ENCODE assay signal across 25 mouse cellular contexts in the genomic region with DNA sequence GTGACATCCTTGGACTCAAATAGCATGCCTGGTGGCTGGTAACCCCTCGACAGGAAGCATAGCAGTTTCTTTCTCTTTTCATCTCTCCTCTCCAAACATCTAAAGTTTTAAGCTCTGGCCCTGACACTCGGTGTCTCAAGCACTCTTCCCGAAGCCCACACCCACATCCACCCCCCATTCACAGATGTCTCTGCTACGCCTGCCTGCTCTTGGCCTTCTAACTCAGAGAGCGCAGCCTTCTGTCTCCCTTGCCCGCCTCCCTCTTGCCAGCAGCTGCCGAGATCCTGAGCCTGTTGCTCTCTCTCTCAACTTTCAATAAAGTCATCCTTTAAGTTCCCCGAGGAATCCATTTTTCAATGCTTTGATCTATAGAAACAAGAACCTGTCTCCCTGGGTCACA.
DNase-seq lines count a peak whose midpoint lies in the region; ATAC-seq and TF ChIP-seq lines count a peak whose summit lies in the region.
"Had no signal": no experiment of that assay in that cellular context is flagged by ENCODE, and none has a peak within 500 bp of the region (broad histone marks: within the 10 kb centered on the region; RNA-seq: fewer than 3 reads in every experiment).

No protein-coding gene starts in this region.

- DNase-seq in frontal cortex, postnatal 36 days (ENCODE audit: low spot score in 2 of 2) = no peak
- no peak for DNase-seq in stomach, postnatal 0 days (ENCODE audit: low spot score)
- no peak for DNase-seq in midbrain, embryonic 14.5 days
- no peak for DNase-seq in right cerebral cortex, postnatal 25 days
- DNase-seq: cerebellum, adult 11-12 months; cerebellum, postnatal 25 days; heart, postnatal 36 days; kidney, adult 11 months; kidney, postnatal 36 days; liver, embryonic 13.5 days; lung, adult 2 months; lung, postnatal 14 days; spleen, adult 18-20 months; thymus, adult 2 months; thymus, postnatal 4 days had no signal

- 0 out of 2 replicates have a peak, but pooled peaks cover 19% of the 10 kb centered on the region for H3K27me3 ChIP-seq in hindbrain, embryonic 13.5 days
- H3K27me3 ChIP-seq in hindbrain, embryonic 16.5 days (replicated peaks; ENCODE audit: control insufficient read depth, insufficient read depth, low read length) = 0 out of 2 replicates have a peak, but pooled peaks cover 2% of the 10 kb centered on the region
- H3K27me3 ChIP-seq in stomach, embryonic 14.5 days (ENCODE audit: control insufficient read depth, insufficient read depth, low read length) = no peaks in the 10 kb centered on the region
- H3K27me3 ChIP-seq in stomach, postnatal 0 days (ENCODE audit: control insufficient read depth, insufficient read depth, low read length) = no peaks in the 10 kb centered on the region
- H3K27me3 ChIP-seq in midbrain, embryonic 14.5 days (ENCODE audit: control insufficient read depth, insufficient read depth, low read length) = peaks cover 5% of the 10 kb centered on the region; the same call in 1 of the 2 replicates
- H3K27me3 ChIP-seq: heart, embryonic 12.5 days; limb, embryonic 13.5 days; liver, embryonic 13.5 days had no signal

- WGBS in hindbrain, embryonic 13.5 days = 51% methylated on average over 8 of the region's 8 CpGs
- 56% methylated on average over 8 of the region's 8 CpGs for WGBS in hindbrain, embryonic 16.5 days
- WGBS in stomach, embryonic 14.5 days = 53% methylated on average over 8 of the region's 8 CpGs
- WGBS in stomach, postnatal 0 days = 55% methylated on average over 8 of the region's 8 CpGs
- 42% methylated on average over 8 of the region's 8 CpGs for WGBS in midbrain, embryonic 14.5 days

- H3K36me3 ChIP-seq in hindbrain, embryonic 13.5 days = no peaks in the 10 kb centered on the region
- H3K36me3 ChIP-seq in hindbrain, embryonic 16.5 days (ENCODE audit: control insufficient read depth, insufficient read depth, low read length) = no peaks in the 10 kb centered on the region
- no peaks in the 10 kb centered on the region for H3K36me3 ChIP-seq in stomach, embryonic 14.5 days (ENCODE audit: control insufficient read depth, insufficient read depth, low read length)
- no peaks in the 10 kb centered on the region for H3K36me3 ChIP-seq in stomach, postnatal 0 days (ENCODE audit: control insufficient read depth, insufficient read depth, low read length)
- H3K36me3 ChIP-seq in midbrain, embryonic 14.5 days (ENCODE audit: control insufficient read depth, insufficient read depth, low read length) = no peaks in the 10 kb centered on the region
- H3K36me3 ChIP-seq: heart, embryonic 12.5 days; kidney, embryonic 15.5 days; limb, embryonic 13.5 days; liver, embryonic 13.5 days had no signal

- no peak overlapping the region for H3K9ac ChIP-seq in hindbrain, embryonic 13.5 days
- no peak overlapping the region for H3K9ac ChIP-seq in hindbrain, embryonic 16.5 days (ENCODE audit: low read depth, low read length)
- H3K9ac ChIP-seq in stomach, embryonic 14.5 days (replicated peaks; ENCODE audit: low read depth, low read length) = no peak overlapping the region
- H3K9ac ChIP-seq in stomach, postnatal 0 days (ENCODE audit: low read length) = no peak overlapping the region
- H3K9ac ChIP-seq in midbrain, embryonic 14.5 days (replicated peaks; ENCODE audit: low read length) = no peak overlapping the region
- H3K9ac ChIP-seq: heart, embryonic 12.5 days; kidney, embryonic 15.5 days; limb, embryonic 13.5 days; liver, embryonic 13.5 days had no signal

- H3K4me1 ChIP-seq in hindbrain, embryonic 13.5 days (replicated peaks) = peaks cover 45% of the 10 kb centered on the region
- H3K4me1 ChIP-seq in hindbrain, embryonic 16.5 days (ENCODE audit: control insufficient read depth, insufficient read depth, low read depth, low read length) = peaks cover 15% of the 10 kb centered on the region
- H3K4me1 ChIP-seq in stomach, embryonic 14.5 days (ENCODE audit: control insufficient read depth, insufficient read depth, low read length) = peaks cover 27% of the 10 kb centered on the region
- no peaks in the 10 kb centered on the region for H3K4me1 ChIP-seq in stomach, postnatal 0 days (replicated peaks; ENCODE audit: control insufficient read depth, insufficient read depth)
- H3K4me1 ChIP-seq in midbrain, embryonic 14.5 days (ENCODE audit: control insufficient read depth, insufficient read depth, low read length) = peaks cover 21% of the 10 kb centered on the region
- H3K4me1 ChIP-seq: liver, embryonic 13.5 days had no signal

- no peak for TF ChIP-seq EP300 in stomach, postnatal 0 days (optimal IDR thresholded peaks at IDR 0.05)

- no peaks in the 10 kb centered on the region for H3K9me3 ChIP-seq in hindbrain, embryonic 13.5 days
- H3K9me3 ChIP-seq in hindbrain, embryonic 16.5 days (ENCODE audit: control insufficient read depth, low read length) = no peaks in the 10 kb centered on the region
- H3K9me3 ChIP-seq in stomach, embryonic 14.5 days (ENCODE audit: control insufficient read depth, low read depth, low read length) = no peaks in the 10 kb centered on the region
- H3K9me3 ChIP-seq in stomach, postnatal 0 days (ENCODE audit: control insufficient read depth, low read length) = no peaks in the 10 kb centered on the region
- no peaks in the 10 kb centered on the region for H3K9me3 ChIP-seq in midbrain, embryonic 14.5 days (ENCODE audit: control insufficient read depth, low read length)
- H3K9me3 ChIP-seq: heart, embryonic 12.5 days; kidney, embryonic 15.5 days; limb, embryonic 13.5 days; liver, embryonic 13.5 days had no signal

- ATAC-seq in frontal cortex, adult (ENCODE audit: low TSS enrichment) = peak; percentile 16; the same call in 1 of the 2 replicates
- no peak for ATAC-seq in hindbrain, embryonic 13.5 days (ENCODE audit: low FRiP score)
- ATAC-seq in hindbrain, embryonic 16.5 days = no peak
- ATAC-seq in stomach, embryonic 14.5 days (ENCODE audit: insufficient number of reproducible peaks, insufficient read depth, low FRiP score, low read depth) = no peak
- no peak for ATAC-seq in stomach, postnatal 0 days (ENCODE audit: low FRiP score, low TSS enrichment)
- ATAC-seq in midbrain, embryonic 14.5 days (ENCODE audit: low FRiP score, low TSS enrichment) = no peak
- ATAC-seq: forebrain, embryonic 16.5 days; hindbrain, postnatal 0 days had no signal

- no peak overlapping the region for H3K4me2 ChIP-seq in hindbrain, embryonic 13.5 days
- H3K4me2 ChIP-seq in hindbrain, embryonic 16.5 days (ENCODE audit: low read length) = no peak overlapping the region
- H3K4me2 ChIP-seq in stomach, embryonic 14.5 days (replicated peaks; ENCODE audit: low read depth, low read length) = no peak overlapping the region
- no peak overlapping the region for H3K4me2 ChIP-seq in stomach, postnatal 0 days (replicated peaks; ENCODE audit: low read depth)
- no peak overlapping the region for H3K4me2 ChIP-seq in midbrain, embryonic 14.5 days (ENCODE audit: low read length)
- H3K4me2 ChIP-seq: heart, embryonic 12.5 days; kidney, embryonic 15.5 days; limb, embryonic 13.5 days; liver, embryonic 13.5 days; midbrain, embryonic 11.5 days had no signal

- TF ChIP-seq CTCF in stomach, postnatal 0 days (IDR thresholded peaks at IDR 0.05; ENCODE audit: low read depth) = no peak

- H3K4me3 ChIP-seq in hindbrain, embryonic 13.5 days = no peak overlapping the region
- no peak overlapping the region for H3K4me3 ChIP-seq in hindbrain, embryonic 16.5 days (ENCODE audit: low read length)
- no peak overlapping the region for H3K4me3 ChIP-seq in stomach, embryonic 14.5 days (ENCODE audit: low read depth, low read length)
- no peak overlapping the region for H3K4me3 ChIP-seq in stomach, postnatal 0 days (ENCODE audit: low read depth, low read length)
- H3K4me3 ChIP-seq in midbrain, embryonic 14.5 days (replicated peaks; ENCODE audit: low read depth, low read length) = no peak overlapping the region
- H3K4me3 ChIP-seq: heart, embryonic 12.5 days; kidney, embryonic 15.5 days; limb, embryonic 13.5 days; liver, embryonic 13.5 days had no signal

- H3K27ac ChIP-seq in hindbrain, embryonic 13.5 days = 0 out of 2 replicates have a peak overlapping the region, but pooled peaks have one; percentile 6
- H3K27ac ChIP-seq in hindbrain, embryonic 16.5 days (ENCODE audit: low read depth, low read length) = no peak overlapping the region
- peak overlapping the region; percentile 86 for H3K27ac ChIP-seq in stomach, embryonic 14.5 days (ENCODE audit: low read length)
- H3K27ac ChIP-seq in stomach, postnatal 0 days (replicated peaks) = no peak overlapping the region
- no peak overlapping the region for H3K27ac ChIP-seq in midbrain, embryonic 14.5 days (replicated peaks; ENCODE audit: low read depth, low read length)
- H3K27ac ChIP-seq: hindbrain, postnatal 0 days; kidney, embryonic 15.5 days; limb, embryonic 13.5 days; liver, embryonic 13.5 days had no signal

Comparison
In these comparisons a context has a peak if more than half of its experiments do, and no peak if none do; other contexts are left out.
1. H3K27ac ChIP-seq: peak in hindbrain, embryonic 13.5 days (single experiment) and stomach, embryonic 14.5 days (single experiment); none in hindbrain, embryonic 16.5 days (single experiment), stomach, postnatal 0 days (single experiment) and midbrain, embryonic 14.5 days (single experiment).